Mouse (Mus musculus): Measurements from ENCODE around the gene Txnip.
"Not testable (repeated sequence)": the region's sequence is repeated elsewhere in the genome, so short reads cannot be mapped to it uniquely, and the experiment has no call there.

The Txnip gene

DNA sequence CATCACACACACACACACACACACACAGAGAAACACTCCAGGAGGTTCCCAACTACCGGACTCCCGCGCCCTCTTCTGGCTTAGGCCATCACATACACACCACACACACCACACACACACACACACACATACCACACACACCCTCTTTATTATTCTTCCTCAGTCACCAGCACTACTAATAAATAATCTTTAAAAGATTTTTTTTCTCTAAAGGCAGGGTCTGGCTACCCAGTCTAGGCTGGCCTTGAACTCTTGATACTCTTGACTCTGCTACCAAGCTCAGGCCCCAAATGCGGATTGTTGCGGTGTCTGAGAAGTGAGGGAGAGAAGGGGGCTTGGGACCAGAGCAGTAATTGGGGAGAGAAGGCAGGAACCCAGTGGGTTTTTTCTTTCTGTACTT is 37.1 kb downstream of the Txnip start:
- DNase-seq, result no peak

DNA sequence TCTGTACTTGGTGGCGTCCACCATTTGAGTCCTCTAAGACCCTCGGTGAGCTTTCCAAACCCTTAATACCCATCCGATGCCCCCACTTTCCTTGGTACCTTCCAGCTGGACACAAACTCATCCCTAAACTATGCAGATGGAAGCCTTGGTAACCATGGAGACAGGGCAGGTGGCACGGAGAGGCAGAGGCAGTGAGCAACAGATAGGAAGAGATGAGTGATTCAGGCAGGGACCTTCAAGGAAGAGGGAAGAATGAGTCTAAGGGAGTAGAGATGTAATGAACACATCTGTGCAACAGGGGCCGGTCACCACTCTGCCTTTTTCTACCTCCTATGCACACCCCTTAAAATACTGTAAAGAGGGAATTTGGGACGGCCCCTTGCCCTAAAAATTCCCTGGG is 37.9 kb downstream of the Txnip start:
- no peak for DNase-seq

DNA sequence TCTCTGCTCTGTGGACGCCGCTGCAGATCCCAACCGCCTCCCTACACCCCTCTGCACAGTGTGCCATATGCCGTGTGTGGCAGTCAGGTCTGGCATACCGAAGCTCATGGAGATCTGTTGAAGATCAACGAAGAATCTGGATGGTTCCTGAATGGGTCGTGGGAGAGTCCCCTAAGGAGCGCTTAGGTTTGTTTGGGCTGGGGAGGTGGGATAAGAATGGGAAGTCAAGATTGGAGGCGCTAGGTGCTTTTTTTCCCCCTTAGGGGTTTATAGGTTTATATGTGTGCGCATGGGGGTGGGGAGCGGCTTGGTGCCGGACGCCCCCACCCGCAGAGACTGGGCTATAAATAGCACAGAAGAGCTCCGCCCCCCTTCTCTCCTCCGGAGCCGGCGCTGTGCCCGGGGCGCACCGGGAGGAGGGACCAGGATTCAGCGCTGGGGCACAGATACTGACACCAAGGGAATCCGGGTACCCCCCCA is 38.5 kb downstream of the Txnip start, which contains the start of gene Ankrd34a:
Gene Ankrd34a (plus strand): TSS at position 409 of the 480 bp plus-strand sequence.
- peak; percentile 34 for DNase-seq

DNA sequence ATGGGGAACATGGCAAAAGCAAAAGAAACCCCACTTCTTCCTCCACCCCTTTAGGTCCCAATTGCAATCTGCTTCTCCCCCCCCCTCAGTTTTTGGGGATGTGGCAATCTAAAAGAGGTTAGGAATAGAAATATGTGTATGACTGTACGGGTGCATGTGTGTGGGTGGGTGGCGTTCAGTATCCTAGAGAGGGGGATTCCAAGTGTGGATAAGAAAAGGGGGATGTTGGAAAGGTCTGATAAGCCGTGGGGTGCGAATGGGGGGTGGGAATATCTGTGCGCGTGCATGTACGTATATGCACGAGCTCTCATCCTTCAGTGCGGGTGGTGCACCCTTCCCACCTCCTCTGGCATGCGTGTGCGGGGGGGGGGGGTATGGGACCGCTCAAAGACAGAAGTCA is 39.1 kb downstream of the Txnip start:
- no peak for DNase-seq

DNA sequence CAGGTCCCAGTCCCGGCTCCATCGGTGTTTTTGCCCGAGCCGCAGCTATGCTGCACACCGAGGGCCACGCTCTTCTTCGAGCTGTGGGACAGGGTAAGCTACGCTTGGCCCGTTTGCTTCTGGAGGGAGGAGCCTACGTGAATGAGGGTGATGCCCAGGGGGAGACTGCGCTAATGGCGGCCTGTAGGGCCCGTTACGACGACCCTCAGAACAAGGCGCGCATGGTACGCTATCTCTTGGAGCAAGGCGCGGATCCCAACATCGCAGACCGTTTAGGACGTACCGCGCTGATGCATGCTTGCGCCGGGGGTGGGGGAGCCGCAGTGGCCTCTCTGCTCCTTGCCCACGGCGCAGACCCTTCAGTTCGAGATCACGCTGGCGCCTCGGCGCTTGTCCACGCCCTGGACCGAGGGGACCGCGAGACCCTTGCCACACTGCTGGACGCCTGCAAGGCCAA is 39.7 kb downstream of the Txnip start:
- DNase-seq, result no peak

DNA sequence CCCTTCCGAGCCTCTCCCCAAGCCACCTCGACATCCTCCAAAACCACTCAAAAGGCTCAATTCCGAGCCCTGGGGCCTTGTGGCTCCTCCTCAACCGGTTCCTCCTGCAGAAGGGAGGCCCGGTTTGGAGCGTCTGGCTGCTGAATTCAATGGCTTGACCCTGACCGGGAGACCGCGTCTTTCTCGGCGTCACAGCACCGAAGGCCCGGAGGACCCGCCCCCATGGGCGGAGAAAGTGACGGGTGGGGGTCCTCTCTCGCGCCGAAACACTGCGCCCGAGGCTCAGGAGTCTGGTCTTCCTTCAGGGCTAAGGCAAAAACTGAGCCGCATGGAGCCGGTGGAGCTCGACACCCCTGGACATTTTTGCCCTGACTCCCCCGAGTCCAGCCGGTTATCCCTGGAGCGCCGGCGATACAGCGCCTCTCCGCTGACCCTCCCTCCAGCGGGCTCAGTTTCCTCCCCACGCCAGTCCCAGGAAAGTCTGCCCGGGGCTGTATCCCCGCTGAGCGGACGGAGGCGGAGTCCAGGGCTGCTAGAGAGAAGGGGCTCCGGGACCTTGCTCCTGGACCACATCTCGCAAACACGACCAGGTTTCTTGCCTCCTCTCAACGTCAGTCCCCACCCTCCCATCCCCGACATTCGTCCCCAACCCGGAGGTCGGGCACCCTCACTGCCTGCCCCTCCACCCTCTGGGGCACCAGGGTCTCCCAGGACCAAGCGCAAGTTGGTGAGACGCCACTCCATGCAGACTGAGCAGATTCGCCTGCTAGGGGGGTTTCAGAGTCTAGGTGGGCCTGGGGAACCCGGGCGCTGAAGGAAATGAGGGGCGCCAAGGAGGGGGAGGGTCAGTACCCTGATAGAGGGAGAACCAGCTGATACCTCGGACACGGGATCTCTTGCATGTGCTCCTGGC is 40.7 kb downstream of the Txnip start:
- DNase-seq, result peak; percentile 53

DNA sequence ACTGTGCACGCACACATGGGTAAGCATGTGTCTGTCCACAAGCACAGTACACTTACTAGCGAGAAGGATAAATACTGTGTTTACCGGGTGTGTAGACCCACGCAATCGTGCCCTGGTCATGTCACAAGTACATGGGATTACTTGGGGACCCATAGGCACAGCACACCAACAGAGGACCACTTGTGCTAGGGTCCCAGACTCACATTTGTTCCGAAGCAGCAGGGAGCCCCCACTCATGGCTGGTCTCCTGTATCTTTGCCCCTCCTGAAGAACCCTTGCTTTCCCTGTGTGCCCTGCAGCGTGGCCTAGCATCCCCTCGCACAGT is 41.3 kb downstream of the Txnip start:
- no peak for DNase-seq

DNA sequence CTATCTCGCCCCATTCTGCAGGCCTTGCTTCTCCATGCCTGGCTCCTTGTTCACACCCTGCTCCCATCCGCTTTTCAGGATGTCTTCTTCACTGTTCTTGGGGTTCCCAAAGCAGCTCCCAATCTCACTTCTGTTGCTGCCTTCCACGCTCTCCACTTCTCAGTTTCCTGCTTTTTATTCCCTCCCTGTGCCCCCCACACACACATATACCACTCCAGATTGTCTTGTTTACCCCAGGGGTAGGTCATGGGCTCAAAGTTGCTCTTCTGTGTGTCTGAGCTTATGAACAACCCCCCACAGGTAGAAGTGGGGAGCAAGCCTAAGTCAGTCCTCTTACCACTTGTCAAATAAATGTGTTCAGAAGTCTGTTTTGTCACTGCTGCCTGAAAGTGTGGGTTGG is 41.7 kb downstream of the Txnip start:
- no peak for DNase-seq

DNA sequence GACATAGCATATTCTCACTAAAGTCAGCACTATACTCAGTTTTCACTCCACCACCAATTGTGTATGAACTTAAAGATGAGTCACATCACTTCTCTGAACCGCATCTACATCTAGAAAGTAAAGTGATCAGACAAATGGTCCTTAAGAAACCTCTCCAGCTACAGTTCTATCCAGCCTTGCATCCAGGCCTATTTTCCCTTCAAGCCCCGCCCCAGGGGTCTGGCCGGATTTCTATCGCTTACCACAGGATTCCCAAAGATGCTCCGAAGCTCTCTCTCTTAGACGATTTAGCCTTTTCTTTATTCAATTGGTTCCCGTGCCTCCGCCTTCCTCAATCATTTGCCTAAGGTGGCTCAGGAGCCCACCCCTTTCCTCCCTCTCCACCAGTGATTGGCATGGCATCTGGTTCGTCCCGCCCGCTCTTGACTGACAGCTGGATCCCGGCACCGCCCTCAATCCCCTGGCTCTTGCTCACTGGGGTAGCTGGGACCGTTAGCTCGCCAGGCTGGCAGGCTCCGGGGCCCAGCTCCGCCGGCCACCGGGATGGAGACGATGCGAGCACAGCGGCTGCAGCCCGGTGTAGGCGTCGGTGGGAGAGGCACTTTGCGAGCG is 43.0 kb downstream of the Txnip start, which contains the start of gene Lix1l:
Gene Lix1l (plus strand): TSS at position 511 of the 612 bp plus-strand sequence.
- peak; percentile 88 for DNase-seq

DNA sequence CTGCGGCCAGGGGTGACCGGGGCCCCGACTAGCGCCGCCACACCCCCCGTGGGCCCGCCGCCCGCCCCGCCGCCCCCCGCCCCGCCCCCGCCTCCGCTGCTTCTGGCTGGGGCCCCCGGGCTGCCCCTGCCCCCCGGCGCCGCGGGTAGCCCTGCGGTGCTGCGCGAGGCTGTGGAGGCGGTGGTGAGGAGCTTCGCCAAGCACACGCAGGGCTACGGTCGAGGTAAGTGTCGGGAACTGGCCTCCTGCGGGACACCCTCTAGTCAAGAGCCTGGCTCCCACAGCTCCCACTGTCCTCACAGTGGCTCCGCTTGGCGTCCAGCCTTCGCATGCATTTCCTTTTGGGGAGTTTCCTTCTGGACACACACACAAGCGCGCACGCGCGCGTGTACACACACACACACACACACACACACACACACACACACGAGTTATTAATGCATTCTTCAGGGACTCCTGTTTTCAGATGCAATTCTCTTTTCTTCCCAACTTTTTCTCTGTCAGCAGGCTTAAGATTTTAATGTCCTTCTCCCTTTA is 43.6 kb downstream of the Txnip start:
- DNase-seq, result peak; percentile 50

DNA sequence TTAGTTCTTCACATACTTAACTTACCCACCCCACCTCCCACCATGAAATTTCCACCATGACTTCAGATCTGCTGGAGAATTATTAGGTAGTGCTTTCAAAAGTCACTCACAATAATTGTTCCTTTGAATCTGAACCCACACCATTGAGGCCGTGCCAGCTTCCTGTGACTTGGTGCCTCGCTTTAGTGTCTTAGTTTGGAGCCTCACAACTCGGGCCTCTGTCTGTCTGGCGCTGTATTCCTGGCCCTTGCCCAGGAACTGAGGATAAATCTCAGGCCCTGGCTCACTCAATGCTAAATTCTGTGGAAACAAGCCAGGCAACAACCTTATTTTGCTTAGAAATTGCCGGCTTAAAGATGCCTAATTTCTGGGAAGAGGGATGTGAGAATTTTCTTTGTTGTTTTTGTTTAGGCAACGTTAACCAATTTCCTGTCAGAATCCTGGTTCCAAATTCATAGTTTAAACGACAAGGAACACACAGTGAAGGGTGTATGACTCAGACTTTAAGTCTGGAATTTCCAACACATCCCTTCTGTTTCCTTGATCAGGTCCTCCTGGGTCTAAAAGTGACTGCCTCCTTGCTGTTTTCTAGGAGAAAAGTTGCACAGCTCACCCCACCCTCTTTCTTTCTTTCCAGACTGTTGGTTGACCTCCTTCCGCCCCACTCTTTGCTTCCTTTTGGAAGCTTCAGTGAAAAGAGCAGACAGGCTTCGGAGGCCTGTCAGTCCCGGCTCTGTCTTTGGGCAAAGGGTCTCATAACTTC is 44.4 kb downstream of the Txnip start:
- no peak for DNase-seq

DNA sequence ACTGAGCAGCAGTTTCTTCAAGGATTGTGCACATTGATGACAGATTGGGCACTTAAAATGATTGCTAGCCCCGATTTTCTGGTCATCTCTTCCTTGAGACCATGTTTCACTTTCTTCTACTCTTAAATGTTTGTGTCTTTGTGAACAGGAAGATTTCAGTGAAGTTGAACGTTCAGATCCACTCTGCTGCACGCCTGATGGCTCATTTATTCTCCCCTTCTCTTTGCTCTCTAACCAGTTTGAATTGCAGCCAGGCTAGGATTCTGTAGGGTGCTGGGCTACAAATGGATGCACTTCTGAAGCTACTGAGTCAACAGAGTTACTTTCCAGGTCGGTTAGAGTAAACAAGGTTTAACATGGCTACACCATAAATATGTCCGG is 44.9 kb downstream of the Txnip start:
- no peak for DNase-seq

DNA sequence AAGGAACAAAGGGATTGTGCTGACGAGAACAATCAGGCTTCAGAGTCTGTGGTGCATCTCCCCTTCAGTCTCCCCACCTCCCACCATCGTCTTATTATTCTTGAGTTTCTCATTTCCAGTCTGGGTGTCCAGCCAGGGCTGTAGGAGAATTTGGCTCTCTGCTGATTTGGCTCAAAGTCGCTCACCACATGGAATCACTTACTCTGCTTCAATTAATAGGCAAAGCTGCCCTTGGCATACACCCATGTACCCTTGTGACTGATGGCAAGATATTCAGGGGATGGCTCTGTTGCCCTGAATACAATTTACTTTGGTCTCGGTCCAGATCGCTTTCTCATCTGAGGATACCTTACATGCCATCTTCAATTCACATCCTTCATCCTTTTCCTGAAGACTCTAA is 45.6 kb downstream of the Txnip start:
- no peak for DNase-seq

DNA sequence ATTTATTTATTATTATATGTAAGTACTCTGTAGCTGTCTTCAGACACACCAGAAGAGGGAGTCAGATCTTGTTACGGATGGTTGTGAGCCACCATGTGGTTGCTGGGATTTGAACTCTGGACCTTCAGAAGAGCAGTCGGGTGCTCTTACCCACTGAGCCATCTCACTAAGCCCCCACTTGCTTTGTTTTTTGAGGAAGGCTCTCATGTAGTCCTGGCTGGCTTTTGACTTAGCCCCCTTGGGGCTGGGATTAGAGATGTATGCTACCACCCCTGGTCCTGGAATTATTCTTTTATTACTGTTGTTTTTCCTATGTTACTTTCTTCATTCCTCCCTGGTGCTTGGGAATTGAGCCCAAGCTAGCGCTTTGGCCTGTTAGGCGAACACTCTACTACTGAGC is 48.2 kb downstream of the Txnip start:
- DNase-seq, result not testable (repeated sequence)

DNA sequence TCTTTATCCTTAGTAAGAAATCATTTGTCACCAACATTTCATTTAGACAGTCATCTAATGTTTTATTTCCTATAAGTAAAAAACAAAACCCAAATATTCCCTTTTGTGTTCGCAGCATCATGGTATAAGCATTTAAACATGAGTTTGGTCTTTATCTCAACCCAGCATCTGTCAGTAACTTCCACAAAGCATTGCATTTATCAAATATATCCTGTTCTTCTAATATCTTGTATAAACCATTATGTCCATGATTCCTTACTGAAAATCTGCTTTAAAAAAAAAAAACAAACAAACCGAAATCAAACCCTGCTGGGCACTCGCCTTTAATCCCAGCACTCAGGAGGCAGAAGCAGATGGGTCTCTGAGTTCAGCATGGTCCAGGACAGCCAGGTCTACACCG is 48.9 kb downstream of the Txnip start:
- DNase-seq, result no peak
